Mouse (Mus musculus): ENCODE results near the gene Rgl1. TPM values are rescaled to one million over a fixed set of nuclear protein-coding genes. Genes with fewer than 3 reads are reported as not detected.
"Not testable (repeated sequence)": the region's sequence is repeated elsewhere in the genome, so short reads cannot be mapped to it uniquely, and the experiment has no call there.

The Rgl1 gene
- polyA plus RNA-seq, 1 experiment: 73.2 TPM

DNA sequence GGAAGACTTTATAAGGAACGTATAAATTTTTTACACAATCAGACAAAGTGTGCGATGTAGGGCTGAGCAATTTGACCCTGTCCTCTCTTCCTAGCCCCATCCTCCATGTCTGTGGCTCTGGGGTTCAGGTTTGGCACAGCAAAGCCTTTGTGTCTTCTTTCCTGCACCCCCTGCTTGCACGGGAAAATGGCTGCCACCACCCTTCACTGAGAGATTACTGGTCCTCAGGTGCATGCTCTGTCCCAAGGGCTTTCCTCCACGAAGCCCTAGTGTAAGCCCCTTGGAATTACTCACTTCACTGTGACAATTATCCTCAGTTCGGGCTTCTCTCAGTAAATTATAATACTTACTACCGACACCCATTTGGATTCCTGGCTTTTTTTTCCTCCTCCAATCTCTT is 109.5 kb downstream of the Rgl1 start:
- H3K36me3 ChIP-seq (ENCODE audit: control insufficient read depth, insufficient read depth, low read length): no peaks in the 10 kb centered on the region
- TF ChIP-seq CTCF (conservative IDR thresholded peaks at IDR 0.05; ENCODE audit: insufficient read depth, insufficient read length, low read depth, low read length) (no peak), POLR2A (IDR thresholded peaks at IDR 0.05; ENCODE audit: low read depth, low read length) (no peak)
- no peak overlapping the region for H3K4me3 ChIP-seq (ENCODE audit: insufficient read depth, low read depth, low read length)
- no peak overlapping the region for H3K27ac ChIP-seq (ENCODE audit: insufficient read depth, low read depth, low read length)
- DNase-seq: no peak
- no peaks in the 10 kb centered on the region for H3K4me1 ChIP-seq (ENCODE audit: control insufficient read depth, insufficient read depth, low read length)
- WGBS: 92% methylated on average over 6 of the region's 6 CpGs
- H3K27me3 ChIP-seq (replicated peaks; ENCODE audit: control insufficient read depth, insufficient read depth, low read length): no peaks in the 10 kb centered on the region

DNA sequence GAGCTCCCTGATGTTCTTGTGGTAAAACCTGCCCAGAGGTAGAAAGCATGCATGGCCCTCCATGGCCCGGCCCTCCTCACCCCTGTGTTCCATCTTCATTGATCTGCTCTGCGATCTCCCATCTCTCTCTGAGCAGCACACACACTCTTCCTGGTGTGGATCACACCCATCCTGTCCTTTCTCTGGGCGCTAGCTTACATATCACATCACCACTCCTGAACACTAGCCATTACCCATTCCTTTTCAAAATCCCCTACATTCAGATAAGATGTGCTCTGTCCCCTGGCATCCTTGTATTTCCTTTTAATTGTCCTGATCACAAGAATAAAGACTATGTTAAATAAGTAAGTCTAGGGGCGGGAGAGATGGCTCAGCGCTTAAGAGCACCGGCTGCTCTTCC is 111.3 kb downstream of the Rgl1 start:
- no peak for TF ChIP-seq CTCF (conservative IDR thresholded peaks at IDR 0.05; ENCODE audit: insufficient read depth, insufficient read length, low read depth, low read length)
- no peak for TF ChIP-seq POLR2A (IDR thresholded peaks at IDR 0.05; ENCODE audit: low read depth, low read length)
- no peaks in the 10 kb centered on the region for H3K4me1 ChIP-seq (ENCODE audit: control insufficient read depth, insufficient read depth, low read length)
- no peaks in the 10 kb centered on the region for H3K27me3 ChIP-seq (replicated peaks; ENCODE audit: control insufficient read depth, insufficient read depth, low read length)
- no peak overlapping the region for H3K4me3 ChIP-seq (ENCODE audit: insufficient read depth, low read depth, low read length)
- DNase-seq: no peak
- H3K36me3 ChIP-seq (ENCODE audit: control insufficient read depth, insufficient read depth, low read length): no peaks in the 10 kb centered on the region
- WGBS: 96% methylated on average over 6 of the region's 6 CpGs
- no peak overlapping the region for H3K27ac ChIP-seq (ENCODE audit: insufficient read depth, low read depth, low read length)

DNA sequence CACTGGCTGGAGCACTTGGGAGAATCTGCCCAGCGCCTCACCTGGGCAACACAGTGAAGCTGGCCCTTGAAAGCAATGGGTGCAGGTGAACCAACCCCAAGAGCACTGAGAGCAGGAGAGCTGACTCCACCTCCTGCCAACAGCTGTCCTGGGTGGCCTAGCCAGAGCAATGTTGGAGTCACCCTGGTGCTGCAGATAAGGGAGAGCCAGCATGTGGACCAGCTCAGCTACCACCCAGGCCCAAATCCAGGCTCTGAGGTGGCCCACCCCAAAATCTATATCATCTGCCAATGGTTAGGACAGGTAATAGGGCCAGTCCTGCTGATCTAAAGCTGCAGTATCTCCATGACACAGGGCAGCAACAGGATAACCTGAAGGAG is 114.7 kb downstream of the Rgl1 start:
- DNase-seq: no peak
- 96% methylated on average over 1 of the region's 1 CpGs for WGBS
- no peaks in the 10 kb centered on the region for H3K4me1 ChIP-seq (ENCODE audit: control insufficient read depth, insufficient read depth, low read length)
- no peaks in the 10 kb centered on the region for H3K36me3 ChIP-seq (ENCODE audit: control insufficient read depth, insufficient read depth, low read length)
- H3K27ac ChIP-seq (ENCODE audit: insufficient read depth, low read depth, low read length): no peak overlapping the region
- no peak for TF ChIP-seq POLR2A (IDR thresholded peaks at IDR 0.05; ENCODE audit: low read depth, low read length)
- no peak for TF ChIP-seq CTCF (conservative IDR thresholded peaks at IDR 0.05; ENCODE audit: insufficient read depth, insufficient read length, low read depth, low read length)
- no peaks in the 10 kb centered on the region for H3K27me3 ChIP-seq (replicated peaks; ENCODE audit: control insufficient read depth, insufficient read depth, low read length)
- no peak overlapping the region for H3K4me3 ChIP-seq (ENCODE audit: insufficient read depth, low read depth, low read length)

DNA sequence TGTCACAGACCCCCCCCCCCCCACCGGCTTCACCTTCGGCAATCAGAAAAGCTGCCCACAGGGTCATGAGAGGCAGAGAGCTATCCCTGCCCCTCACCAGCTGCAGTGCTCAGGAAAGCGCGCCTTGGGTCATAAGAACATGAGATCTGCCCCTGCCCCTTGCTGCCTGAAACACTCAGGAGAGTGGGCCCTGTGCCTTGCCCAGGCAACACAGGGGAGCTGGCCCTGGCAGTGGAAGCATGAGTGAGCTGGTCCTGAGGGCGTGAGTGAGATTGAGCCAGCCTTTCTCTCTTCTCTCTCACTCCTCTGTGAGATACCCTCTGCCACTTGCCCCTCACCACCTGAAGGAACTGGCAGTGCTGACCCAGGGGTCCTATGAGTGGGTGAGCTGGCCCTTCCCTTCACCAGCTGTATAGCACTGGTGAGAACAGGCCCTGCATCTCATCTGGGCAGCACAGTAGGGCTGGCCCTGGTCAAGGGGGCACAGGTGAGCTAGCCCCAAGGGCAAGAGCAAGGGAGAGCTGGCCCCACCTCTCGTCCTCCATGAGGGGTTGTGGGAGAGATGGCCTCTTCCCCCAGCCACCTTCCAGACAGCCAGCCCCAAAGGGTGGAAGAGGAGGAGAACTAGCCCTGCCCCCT is 115.2 kb downstream of the Rgl1 start:
- H3K36me3 ChIP-seq (ENCODE audit: control insufficient read depth, insufficient read depth, low read length): no peaks in the 10 kb centered on the region
- H3K27me3 ChIP-seq (replicated peaks; ENCODE audit: control insufficient read depth, insufficient read depth, low read length): no peaks in the 10 kb centered on the region
- no peak overlapping the region for H3K27ac ChIP-seq (ENCODE audit: insufficient read depth, low read depth, low read length)
- no peak for DNase-seq
- H3K4me3 ChIP-seq (ENCODE audit: insufficient read depth, low read depth, low read length): no peak overlapping the region
- H3K4me1 ChIP-seq (ENCODE audit: control insufficient read depth, insufficient read depth, low read length): no peaks in the 10 kb centered on the region
- TF ChIP-seq POLR2A (IDR thresholded peaks at IDR 0.05; ENCODE audit: low read depth, low read length) (no peak), CTCF (conservative IDR thresholded peaks at IDR 0.05; ENCODE audit: insufficient read depth, insufficient read length, low read depth, low read length) (no peak)
- WGBS: 91% methylated on average over 6 of the region's 6 CpGs

DNA sequence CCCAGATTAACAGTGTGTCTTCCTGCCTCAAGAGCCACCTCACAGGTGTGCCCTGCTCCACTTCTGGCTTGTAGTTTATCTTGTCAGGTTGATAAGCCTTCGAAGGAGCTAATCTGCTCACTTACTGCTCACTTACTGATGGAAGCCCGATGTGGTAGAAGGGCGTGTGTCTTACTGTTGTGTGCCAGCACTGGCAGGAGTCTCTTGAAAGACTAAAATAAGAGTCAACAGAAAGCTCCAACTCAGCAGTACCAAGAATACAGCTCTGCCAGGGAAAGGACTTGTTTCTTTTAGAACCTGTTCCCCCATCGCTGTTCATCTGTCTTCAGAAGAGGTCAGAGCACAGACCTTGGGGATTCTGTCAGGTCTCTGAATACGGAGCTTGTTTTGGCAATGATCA is 118.1 kb downstream of the Rgl1 start:
- Histone ChIP-seq H3K4me3 (ENCODE audit: insufficient read depth, low read depth, low read length) (no peak overlapping the region), H3K36me3 (ENCODE audit: control insufficient read depth, insufficient read depth, low read length) (no peaks in the 10 kb centered on the region), H3K27ac (ENCODE audit: insufficient read depth, low read depth, low read length) (no peak overlapping the region), H3K27me3 (replicated peaks; ENCODE audit: control insufficient read depth, insufficient read depth, low read length) (no peaks in the 10 kb centered on the region), H3K4me1 (ENCODE audit: control insufficient read depth, insufficient read depth, low read length) (no peaks in the 10 kb centered on the region)
- DNase-seq: no peak
- 94% methylated on average over 5 of the region's 5 CpGs for WGBS
- TF ChIP-seq CTCF (conservative IDR thresholded peaks at IDR 0.05; ENCODE audit: insufficient read depth, insufficient read length, low read depth, low read length): no peak

DNA sequence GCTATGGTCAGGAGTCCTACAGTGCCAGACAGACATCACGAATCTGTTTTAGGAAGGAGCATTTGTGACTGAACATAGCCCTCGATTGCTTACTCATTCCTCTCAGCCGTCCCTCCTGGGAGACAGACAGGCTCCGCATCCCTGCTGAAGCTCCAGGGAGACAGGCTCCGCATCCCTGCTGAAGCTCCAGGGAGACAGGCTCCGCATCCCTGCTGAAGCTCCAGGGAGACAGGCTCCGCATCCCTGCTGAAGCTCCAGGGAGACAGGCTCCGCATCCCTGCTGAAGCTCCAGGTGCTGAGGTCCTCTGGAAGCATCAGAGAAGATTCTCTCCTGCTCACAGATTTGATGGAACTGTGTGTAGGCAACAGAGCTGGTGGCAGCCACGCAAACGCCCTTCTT is 123.9 kb downstream of the Rgl1 start:
- DNase-seq; H3K27ac ChIP-seq (ENCODE audit: insufficient read depth, low read depth, low read length); H3K4me3 ChIP-seq (ENCODE audit: insufficient read depth, low read depth, low read length); H3K27me3 ChIP-seq (replicated peaks; ENCODE audit: control insufficient read depth, insufficient read depth, low read length); H3K36me3 ChIP-seq (ENCODE audit: control insufficient read depth, insufficient read depth, low read length): not testable (repeated sequence)
- 91% methylated on average over 10 of the region's 10 CpGs for WGBS
- H3K4me1 ChIP-seq (ENCODE audit: control insufficient read depth, insufficient read depth, low read length): peaks cover 11% of the 10 kb centered on the region; the same call in 1 of the 2 replicates

DNA sequence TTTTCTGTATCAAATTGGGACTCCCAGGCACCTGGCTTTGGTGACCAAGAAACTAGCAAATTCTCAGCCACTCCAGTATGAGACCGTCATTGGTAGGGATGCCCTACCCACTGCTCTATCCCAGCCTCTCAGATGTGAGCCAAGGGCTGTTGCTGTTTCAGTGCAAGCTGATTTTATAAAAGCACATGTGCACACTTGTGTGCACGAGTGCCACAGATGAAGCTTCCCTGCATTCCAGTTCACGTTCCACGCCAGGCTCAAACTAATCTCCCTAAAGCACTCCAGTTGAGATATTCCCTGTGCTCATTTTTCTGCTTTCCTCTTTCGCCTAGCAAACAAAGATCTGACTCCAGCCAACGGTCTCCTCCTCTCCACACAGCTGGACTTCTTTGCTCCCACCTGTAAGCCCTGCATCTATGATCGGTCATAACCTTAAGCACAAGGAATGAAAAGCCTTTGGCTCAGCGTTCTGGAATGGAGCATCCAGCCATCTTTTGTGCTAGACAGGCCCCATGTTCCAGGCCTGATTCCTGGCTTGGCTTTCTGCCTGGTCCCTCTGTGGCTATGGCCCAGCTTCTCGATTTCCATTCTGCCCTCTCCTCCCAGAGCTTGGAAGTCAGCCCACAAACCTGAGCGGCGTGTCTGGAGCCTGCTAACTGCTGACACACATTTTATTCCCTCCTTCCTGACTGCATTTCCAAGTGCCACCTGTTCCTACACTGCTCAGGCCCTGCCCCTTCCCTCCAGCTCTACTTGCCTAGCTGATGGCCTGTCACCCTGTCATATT is 125.8 kb downstream of the Rgl1 start:
- DNase-seq: peak; percentile 96
- H3K4me1 ChIP-seq (ENCODE audit: control insufficient read depth, insufficient read depth, low read length): peaks cover 11% of the 10 kb centered on the region; the same call in 1 of the 2 replicates
- H3K4me3 ChIP-seq (ENCODE audit: insufficient read depth, low read depth, low read length): no peak overlapping the region
- no peaks in the 10 kb centered on the region for H3K36me3 ChIP-seq (ENCODE audit: control insufficient read depth, insufficient read depth, low read length)
- WGBS: 37% methylated on average over 11 of the region's 11 CpGs
- TF ChIP-seq CTCF (conservative IDR thresholded peaks at IDR 0.05; ENCODE audit: insufficient read depth, insufficient read length, low read depth, low read length) (no peak), POLR2A (IDR thresholded peaks at IDR 0.05; ENCODE audit: low read depth, low read length) (no peak)
- peak overlapping the region; percentile 53 for H3K27ac ChIP-seq (ENCODE audit: insufficient read depth, low read depth, low read length)
- no peaks in the 10 kb centered on the region for H3K27me3 ChIP-seq (replicated peaks; ENCODE audit: control insufficient read depth, insufficient read depth, low read length)
